Mouse (Mus musculus) heart, embryonic 16.5 days (tissue): ENCODE measurements around the gene Gapdh. TPM values are rescaled to one million over a fixed set of nuclear protein-coding genes. Genes with fewer than 3 reads are reported as not detected.

Experiments used
- ATAC-seq: fragments of 200-750 bp; cut with Nextera tagmentation; replicated peaks from 2 replicates; pipeline ENCODE4 v1.8.0; 2017; ENCODE audit warnings: moderate number of reproducible peaks; ENCODE audit not compliant: insufficient read depth, low FRiP score; ENCODE audit errors: extremely low read depth
- H3K27ac ChIP-seq: fragments of 300-500 bp; sonication (generic); 2 replicates; pipeline ENCODE4 v1.5.1; 2014; ENCODE audit warnings: mild to moderate bottlenecking, low read length, control low read depth, moderate library complexity
- H3K27me3 ChIP-seq: fragments of 300-500 bp; sonication (generic); 2 replicates; pipeline ENCODE4 v1.6.1; 2014; ENCODE audit warnings: low read length, mixed read lengths; ENCODE audit not compliant: control insufficient read depth, insufficient read depth
- H3K36me3 ChIP-seq: fragments of 300-500 bp; sonication (generic); 2 replicates; pipeline ENCODE4 v1.6.1; 2014; ENCODE audit not compliant: control insufficient read depth, insufficient read depth
- H3K4me1 ChIP-seq: fragments of 300-500 bp; sonication (generic); 2 replicates; pipeline ENCODE4 v1.6.1; 2014; ENCODE audit warnings: low read length, mixed read lengths; ENCODE audit not compliant: control insufficient read depth, insufficient read depth
- H3K4me2 ChIP-seq: fragments of 300-500 bp; sonication (generic); 2 replicates; pipeline ENCODE4 v1.6.1; 2014; ENCODE audit warnings: low read depth, mild to moderate bottlenecking, control low read depth, low read length
- H3K4me3 ChIP-seq: fragments of 300-500 bp; sonication (generic); 2 replicates; pipeline ENCODE4 v1.5.1; 2014; ENCODE audit warnings: mild to moderate bottlenecking, control low read depth, low read length
- H3K9ac ChIP-seq: fragments of 300-500 bp; sonication (generic); 2 replicates; pipeline ENCODE4 v1.6.1; 2014; ENCODE audit warnings: low read length, control low read depth
- H3K9me3 ChIP-seq: fragments of 300-500 bp; sonication (generic); replicated peaks from 2 replicates; pipeline ENCODE4 v1.6.1; 2016; ENCODE audit warnings: low read length; ENCODE audit not compliant: control insufficient read depth
- WGBS: fragments of 180-500 bp; shearing (Covaris S2); extraction: QIAGEN DNeasy Blood & Tissue Kit; methylation state at CpG from one replicate; pipeline ENCODE4 v1.1.7; 2014; 5-methylcytosine and 5-hydroxymethylcytosine counted together
- polyA plus RNA-seq: library from polyadenylated mRNA; unstranded; fragments of >200 nt; fragmentation: Nextera tagmentation; extraction: Ambion mirVana; gene quantifications from 2 replicates; pipeline ENCODE4 v1.2.1, GENCODE M21; 2015

The Gapdh gene
- polyA plus RNA-seq, 1 experiment from 2014 or later = 3,677 TPM

DNA sequence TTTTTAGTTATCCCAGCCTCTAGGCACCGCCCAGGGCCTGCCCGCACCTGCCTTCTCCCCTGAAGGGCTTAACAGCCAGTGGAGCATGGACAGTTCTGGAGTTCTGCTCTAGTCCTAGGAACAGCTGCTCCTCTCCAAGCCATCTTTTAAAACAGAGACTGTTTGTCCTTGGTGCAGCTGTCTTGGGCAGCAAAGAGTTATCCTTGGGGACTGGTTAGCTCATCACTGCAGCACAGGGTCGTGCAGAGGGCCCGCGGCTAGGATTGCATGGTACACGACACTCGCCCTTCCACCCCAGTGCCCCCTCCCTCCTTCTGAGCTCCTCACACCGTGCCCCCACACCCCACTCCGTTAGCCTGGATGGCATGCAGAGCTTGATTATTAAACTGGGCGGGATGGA lies 18.9 kb downstream of the Gapdh start:
- no peak for ATAC-seq
- H3K36me3 ChIP-seq = peaks cover 11% of the 10 kb centered on the region; the same call in 1 of the 2 replicates
- no peaks in the 10 kb centered on the region for H3K9me3 ChIP-seq
- H3K4me3 ChIP-seq = no peak overlapping the region; the same call in 1 of the 2 replicates
- 41% methylated on average over 10 of the region's 10 CpGs for WGBS
- H3K27me3 ChIP-seq = no peaks in the 10 kb centered on the region
- H3K4me2 ChIP-seq = peak overlapping the region; percentile 79
- H3K9ac ChIP-seq = peak overlapping the region; percentile 84
- H3K27ac ChIP-seq = peak overlapping the region; percentile 95
- H3K4me1 ChIP-seq = peaks cover 47% of the 10 kb centered on the region

DNA sequence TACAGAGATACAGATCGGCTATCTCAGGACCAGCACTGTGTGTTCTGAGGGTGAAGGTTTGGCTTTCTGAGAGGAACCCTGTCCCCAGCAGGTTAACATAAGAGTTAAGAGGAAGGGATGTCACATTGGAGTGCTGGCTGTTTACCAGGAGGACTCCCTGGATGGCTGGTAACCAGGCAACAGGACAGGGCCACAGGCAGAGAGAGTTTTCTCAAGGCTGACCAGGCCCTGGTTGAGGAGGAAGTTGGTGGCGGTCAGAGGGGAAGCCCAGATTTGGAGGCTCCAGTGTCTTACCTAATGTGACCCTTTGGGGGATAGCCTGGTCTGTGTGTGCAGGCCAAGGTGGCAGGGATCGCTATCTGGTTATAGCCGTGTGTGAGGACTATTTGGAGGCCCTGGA lies 19.5 kb downstream of the Gapdh start:
- no peak for ATAC-seq
- Histone ChIP-seq H3K4me2 (peak overlapping the region; percentile 79), H3K36me3 (peaks cover 16% of the 10 kb centered on the region), H3K27ac (peak overlapping the region; percentile 95), H3K4me1 (peaks cover 47% of the 10 kb centered on the region), H3K9ac (peak overlapping the region; percentile 84), H3K4me3 (peak overlapping the region; percentile 70), H3K27me3 (no peaks in the 10 kb centered on the region), H3K9me3 (no peaks in the 10 kb centered on the region)
- WGBS = 49% methylated on average over 4 of the region's 4 CpGs

GRCm38 (mm10) chr6:125146148-125146547 lies 20.1 kb downstream of the Gapdh start:
- H3K4me1 ChIP-seq = peaks cover 47% of the 10 kb centered on the region
- 46% methylated on average over 7 of the region's 7 CpGs for WGBS
- ATAC-seq = no peak

GRCm38 (mm10) chr6:125145479-125145951 lies 20.8 kb downstream of the Gapdh start:
- 2% methylated on average over 30 of the region's 35 CpGs for whole genome bisulfite sequencing

More at GRCm38 (mm10) chr6:125146148-125146547, 20.1 kb downstream of the Gapdh start:
- H3K9me3 ChIP-seq = no peaks in the 10 kb centered on the region
- H3K36me3 ChIP-seq = peaks cover 22% of the 10 kb centered on the region
- peak overlapping the region; percentile 79 for H3K4me2 ChIP-seq
- peak overlapping the region; percentile 70 for H3K4me3 ChIP-seq
- no peaks in the 10 kb centered on the region for H3K27me3 ChIP-seq
- peak overlapping the region; percentile 95 for H3K27ac ChIP-seq
- H3K9ac ChIP-seq = peak overlapping the region; percentile 84

DNA sequence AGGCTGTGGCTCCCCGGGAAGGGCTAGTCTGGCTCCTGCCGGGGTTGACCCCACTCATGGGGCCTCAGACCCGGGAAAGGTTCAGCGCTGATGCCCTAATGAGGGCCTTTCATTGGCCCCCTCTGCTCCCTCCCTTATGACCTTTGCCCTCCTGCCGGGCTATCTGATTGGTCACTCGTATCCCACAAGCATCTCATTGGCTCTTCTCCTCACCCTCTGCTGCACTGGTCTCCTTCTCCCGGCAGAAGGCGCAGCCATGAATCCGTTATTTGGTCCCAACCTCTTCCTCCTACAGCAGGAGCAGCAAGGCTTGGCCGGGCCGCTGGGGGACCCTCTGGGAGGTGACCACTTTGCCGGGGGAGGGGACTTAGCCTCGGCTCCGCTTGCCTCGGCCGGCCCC lies 21.3 kb downstream of the Gapdh start, which contains the start of gene Iffo1:
Iffo1 (plus strand) TSS at position 241 of the 400 bp plus-strand sequence.
- H3K27me3 ChIP-seq = no peaks in the 10 kb centered on the region
- H3K4me1 ChIP-seq = peaks cover 47% of the 10 kb centered on the region
- H3K4me2 ChIP-seq = peak within 1 kb of the TSS; percentile 79
- H3K4me3 ChIP-seq = peak within 1 kb of the TSS; percentile 70
- peak within 1 kb of the TSS; percentile 95 for H3K27ac ChIP-seq
- H3K9ac ChIP-seq = peak within 1 kb of the TSS; percentile 84
- H3K9me3 ChIP-seq = no peaks in the 10 kb centered on the region
- peak; percentile 79 for ATAC-seq
- H3K36me3 ChIP-seq = peaks cover 27% of the 10 kb centered on the region
- under 1% methylated on average over 16 of the region's 16 CpGs for WGBS

More at GRCm38 (mm10) chr6:125145479-125145951, 20.8 kb downstream of the Gapdh start:
- ATAC-seq = peak; percentile 8
- H3K27ac ChIP-seq = peak overlapping the region; percentile 82
- peaks cover 47% of the 10 kb centered on the region for H3K4me1 ChIP-seq
- H3K4me2 ChIP-seq = peak overlapping the region; percentile 79
- H3K4me3 ChIP-seq = peak overlapping the region; percentile 70
- no peaks in the 10 kb centered on the region for H3K9me3 ChIP-seq
- H3K36me3 ChIP-seq = peaks cover 26% of the 10 kb centered on the region
- peak overlapping the region; percentile 84 for H3K9ac ChIP-seq
- no peaks in the 10 kb centered on the region for H3K27me3 ChIP-seq

GRCm38 (mm10) chr6:125143904-125144303 lies 22.4 kb downstream of the Gapdh start:
- no peak for ATAC-seq
- Histone ChIP-seq H3K36me3 (peaks cover 38% of the 10 kb centered on the region), H3K27me3 (no peaks in the 10 kb centered on the region), H3K9ac (no peak overlapping the region), H3K4me2 (no peak overlapping the region), H3K4me3 (no peak overlapping the region), H3K4me1 (peaks cover 37% of the 10 kb centered on the region), H3K9me3 (no peaks in the 10 kb centered on the region), H3K27ac (no peak overlapping the region)
- WGBS = 82% methylated on average over 9 of the region's 9 CpGs

- H3K9me3 ChIP-seq = no peaks in the 10 kb centered on the region
- H3K4me3 ChIP-seq = no peak overlapping the region
- H3K36me3 ChIP-seq = peaks cover 45% of the 10 kb centered on the region
- H3K9ac ChIP-seq = no peak overlapping the region
- no peaks in the 10 kb centered on the region for H3K27me3 ChIP-seq
- H3K4me2 ChIP-seq = no peak overlapping the region
- H3K4me1 ChIP-seq = peaks cover 29% of the 10 kb centered on the region
- H3K27ac ChIP-seq = no peak overlapping the region
- no peak for ATAC-seq
- WGBS = 78% methylated on average over 3 of the region's 3 CpGs
Measured at GRCm38 (mm10) chr6:125143128-125143527, 23.1 kb downstream of the Gapdh start.

DNA sequence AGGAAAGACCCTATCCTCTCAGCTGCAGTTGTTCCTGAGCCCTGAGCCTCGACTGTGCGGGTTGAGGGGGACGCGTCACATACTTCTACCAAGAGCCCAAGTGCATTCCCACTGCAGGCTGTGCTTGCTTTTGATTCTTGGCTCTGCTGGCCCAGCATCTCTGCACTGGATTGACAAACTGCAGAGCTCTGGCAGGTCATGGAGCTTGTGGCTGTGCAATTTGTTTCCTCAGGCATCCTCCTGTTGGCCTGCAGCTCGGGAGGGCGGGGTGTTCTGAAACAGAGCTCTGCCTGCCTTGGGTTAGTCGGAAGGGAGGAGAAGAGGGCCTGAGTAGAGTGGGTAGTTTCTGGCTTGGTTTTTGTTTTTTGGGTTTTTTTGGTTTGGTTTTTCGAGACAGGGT lies 23.8 kb downstream of the Gapdh start:
- no peaks in the 10 kb centered on the region for H3K27me3 ChIP-seq
- peaks cover 51% of the 10 kb centered on the region for H3K36me3 ChIP-seq
- ATAC-seq = no peak

GRCm38 (mm10) chr6:125139747-125140146 lies 26.5 kb downstream of the Gapdh start:
- peaks cover 3% of the 10 kb centered on the region; the same call in 1 of the 2 replicates for H3K4me1 ChIP-seq
- no peak overlapping the region for H3K4me2 ChIP-seq
- no peaks in the 10 kb centered on the region for H3K9me3 ChIP-seq
- ATAC-seq = no peak
- H3K27ac ChIP-seq = no peak overlapping the region
- H3K4me3 ChIP-seq = no peak overlapping the region
- WGBS = 87% methylated on average over 7 of the region's 7 CpGs
- H3K9ac ChIP-seq = no peak overlapping the region
- no peaks in the 10 kb centered on the region for H3K27me3 ChIP-seq
- peaks cover 73% of the 10 kb centered on the region for H3K36me3 ChIP-seq

More for the DNA sequence above, 23.8 kb downstream of the Gapdh start:
- H3K4me3 ChIP-seq = no peak overlapping the region
- 86% methylated on average over 8 of the region's 8 CpGs for WGBS
- H3K9me3 ChIP-seq = no peaks in the 10 kb centered on the region
- peaks cover 23% of the 10 kb centered on the region for H3K4me1 ChIP-seq
- no peak overlapping the region for H3K9ac ChIP-seq
- H3K4me2 ChIP-seq = no peak overlapping the region
- no peak overlapping the region for H3K27ac ChIP-seq
